Mouse (Mus musculus): Measurements from ENCODE around the gene Fam174b.

The Fam174b gene

DNA sequence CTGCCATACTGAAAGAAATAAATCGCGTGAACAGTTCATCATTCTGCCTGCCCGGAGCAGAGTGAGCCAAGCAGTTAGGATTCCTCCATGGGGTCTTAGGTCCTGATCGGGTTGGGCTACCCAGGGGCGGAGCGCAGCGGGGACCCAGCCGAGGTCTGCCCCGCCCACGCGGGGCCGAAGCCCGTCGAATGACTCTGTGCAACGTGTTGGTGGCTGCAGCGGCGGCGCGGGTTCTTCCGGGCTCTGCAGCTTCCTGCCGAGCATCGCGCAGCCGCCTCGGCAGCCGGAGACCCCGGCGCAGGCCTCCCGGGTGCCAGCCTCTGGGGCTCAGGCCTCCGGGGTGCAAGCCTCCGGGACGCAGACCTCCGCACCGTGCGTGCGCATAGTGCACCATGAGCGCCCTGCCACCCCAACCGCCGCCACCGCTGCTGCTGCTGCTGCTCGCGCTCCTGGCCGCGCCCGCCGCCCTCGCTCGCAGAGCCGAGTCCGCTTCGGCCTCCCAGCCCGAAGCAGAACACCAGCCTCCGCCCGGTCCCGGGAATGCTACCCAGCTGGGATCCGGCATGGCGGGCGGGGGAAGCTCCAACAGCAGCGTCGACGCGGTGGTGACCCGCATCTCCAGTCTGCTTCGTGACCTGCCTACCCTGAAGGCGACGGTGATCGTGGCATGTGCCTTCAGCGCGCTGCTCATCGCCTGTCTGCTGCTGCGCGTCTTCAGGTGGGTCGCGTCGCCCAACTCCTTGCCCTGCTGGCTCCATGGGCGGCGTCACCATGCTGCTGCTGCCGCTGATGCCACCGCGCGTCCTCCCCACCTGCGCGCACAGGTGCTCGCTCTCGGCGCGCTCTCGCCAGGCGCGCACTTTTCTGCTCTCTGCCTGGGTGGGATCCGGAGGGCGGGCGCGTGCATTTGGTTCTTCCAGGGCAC is at the start of gene Fam174b:
Gene Fam174b, plus strand, starts transcription at position 192 of the 925 bp plus-strand sequence.
- no peak for DNase-seq (ENCODE audit: low read depth)

DNA sequence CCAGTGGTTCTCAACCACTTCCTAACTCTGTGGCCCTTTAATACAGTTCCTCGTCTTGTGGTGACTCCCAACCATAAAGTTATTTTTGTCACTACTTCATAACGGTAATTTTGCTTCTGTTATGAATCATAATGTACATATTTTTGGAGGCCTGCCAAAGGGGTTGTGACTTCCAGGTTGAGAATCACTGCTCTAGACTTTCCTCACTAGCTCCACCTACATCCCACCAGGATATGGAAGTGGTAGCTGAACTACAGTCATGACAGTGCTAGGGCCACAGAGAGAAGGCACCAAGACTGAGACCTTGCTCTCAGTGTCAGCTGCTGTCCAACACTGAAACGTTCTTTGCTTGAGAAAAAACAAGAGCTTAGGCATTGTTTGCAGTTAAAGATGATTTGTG is 43.0 kb upstream of the Fam174b start:
- no peak for DNase-seq (ENCODE audit: low read depth)

DNA sequence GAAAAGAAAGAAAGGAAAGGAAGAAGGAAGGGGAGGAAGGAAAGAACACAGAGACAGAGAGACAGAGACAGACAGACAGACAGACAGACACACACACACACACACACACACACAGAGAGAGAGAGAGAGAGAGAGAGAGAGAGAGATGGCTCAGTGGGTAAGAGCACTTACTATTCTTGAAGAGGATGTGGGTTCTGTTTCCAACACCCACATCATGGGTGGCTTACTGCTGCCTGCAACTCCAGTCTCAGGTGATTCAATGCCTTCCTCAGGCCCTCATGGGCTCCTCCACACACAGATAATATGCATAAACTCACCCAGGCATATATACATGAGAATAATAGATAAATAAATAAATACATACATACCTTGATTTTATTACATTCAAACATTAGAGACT is 35.8 kb upstream of the Fam174b start:
- no peak for DNase-seq (ENCODE audit: low read depth)

DNA sequence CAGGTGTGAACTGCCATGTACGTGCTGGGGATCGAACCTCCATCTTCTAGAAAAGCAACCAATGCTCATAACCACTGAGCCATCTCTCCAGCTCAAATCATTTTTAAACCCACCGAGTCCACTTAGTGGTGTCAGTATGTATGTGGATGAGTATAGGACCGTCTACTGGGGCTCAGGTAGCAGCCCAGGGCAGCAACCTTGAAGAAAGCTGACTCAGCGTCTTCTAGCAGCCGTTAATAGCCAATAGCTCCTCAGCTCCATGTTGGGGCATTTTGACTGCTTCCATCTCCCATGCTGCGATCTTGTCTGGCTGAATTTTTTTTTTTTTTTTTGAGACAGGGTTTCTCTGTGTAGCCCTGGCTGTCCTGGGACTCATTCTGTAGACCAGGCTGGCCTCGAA is 26.6 kb upstream of the Fam174b start:
- no peak for DNase-seq (ENCODE audit: low read depth)

DNA sequence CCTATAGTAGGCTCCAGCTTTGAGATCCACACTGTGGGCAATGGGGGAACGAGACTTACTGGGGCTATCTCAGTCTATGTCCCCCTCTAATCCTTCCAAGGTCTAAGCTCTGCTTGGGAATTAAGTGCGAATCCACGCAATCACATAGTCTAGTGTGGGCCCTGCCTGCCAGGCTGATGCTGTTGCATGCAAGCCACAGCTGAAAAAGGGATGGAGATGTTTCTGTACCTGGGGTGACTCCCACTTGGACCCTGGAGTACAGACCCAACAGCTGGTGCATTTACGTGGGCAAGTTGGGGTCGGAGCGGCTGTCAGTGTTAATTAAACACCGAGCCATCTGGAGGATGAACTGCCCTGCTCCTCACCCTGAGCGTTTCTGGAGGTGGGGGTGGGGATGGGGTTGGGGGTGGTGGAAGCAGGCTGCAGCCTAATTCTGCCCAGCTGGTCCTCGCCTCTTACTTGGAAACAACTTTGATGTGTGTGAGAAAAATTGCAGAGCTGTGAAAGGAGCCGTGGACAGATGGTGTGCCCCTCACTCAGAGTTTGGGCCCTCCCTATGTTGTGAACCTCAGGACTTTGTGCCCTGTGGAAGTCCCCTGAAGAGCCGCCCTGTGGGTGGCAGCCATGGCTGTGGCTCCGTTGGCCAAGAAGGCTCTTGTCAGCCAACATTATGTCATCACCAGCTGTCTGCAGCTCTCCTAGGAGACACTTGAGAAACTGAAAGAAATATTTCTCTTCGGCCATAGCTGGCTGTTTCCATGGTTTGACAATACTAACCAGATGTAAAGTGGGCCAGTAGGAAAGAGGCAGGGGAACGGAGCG is 24.0 kb upstream of the Fam174b start:
- peak; percentile 39 for DNase-seq (ENCODE audit: low read depth)

DNA sequence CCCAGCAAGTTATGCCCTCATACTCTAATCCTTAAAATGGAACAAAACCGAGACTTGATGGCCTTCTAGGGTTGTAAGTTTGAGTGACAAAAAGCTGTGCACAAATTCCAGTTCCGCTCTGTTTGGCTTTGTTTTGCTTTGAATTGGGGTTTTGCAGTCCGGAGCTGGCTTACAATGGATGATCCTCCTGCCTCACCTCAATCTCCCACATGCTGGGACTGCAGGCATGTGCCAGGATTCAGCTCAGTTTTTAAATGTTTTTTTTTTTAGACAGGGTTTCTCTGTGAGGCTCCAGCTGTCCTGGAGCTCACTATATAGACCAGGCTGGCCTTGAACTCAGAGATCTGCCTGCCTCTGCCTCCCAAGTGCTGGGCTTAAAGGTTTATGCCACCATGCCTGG is 23.3 kb upstream of the Fam174b start:
- DNase-seq (ENCODE audit: low read depth), result no peak

DNA sequence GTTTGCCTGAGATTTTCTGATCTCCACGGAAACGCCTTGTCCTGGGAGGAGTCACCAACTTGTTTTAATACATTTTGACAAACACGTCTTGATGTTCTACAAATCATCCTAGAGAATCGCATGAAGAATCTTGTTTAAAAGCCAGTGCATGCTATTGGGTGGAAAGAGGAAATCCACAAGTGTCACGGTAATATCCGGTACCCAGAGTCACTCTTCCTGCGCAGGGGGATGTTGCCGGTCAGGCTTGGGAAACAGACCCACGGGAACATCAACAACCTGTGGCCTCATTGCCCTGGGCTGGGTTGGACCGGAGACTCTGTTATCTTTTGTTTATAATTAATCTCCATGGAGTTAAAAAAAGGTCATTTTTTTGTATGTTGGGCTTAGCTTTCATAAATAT is 22.1 kb upstream of the Fam174b start:
- no peak for DNase-seq (ENCODE audit: low read depth)

DNA sequence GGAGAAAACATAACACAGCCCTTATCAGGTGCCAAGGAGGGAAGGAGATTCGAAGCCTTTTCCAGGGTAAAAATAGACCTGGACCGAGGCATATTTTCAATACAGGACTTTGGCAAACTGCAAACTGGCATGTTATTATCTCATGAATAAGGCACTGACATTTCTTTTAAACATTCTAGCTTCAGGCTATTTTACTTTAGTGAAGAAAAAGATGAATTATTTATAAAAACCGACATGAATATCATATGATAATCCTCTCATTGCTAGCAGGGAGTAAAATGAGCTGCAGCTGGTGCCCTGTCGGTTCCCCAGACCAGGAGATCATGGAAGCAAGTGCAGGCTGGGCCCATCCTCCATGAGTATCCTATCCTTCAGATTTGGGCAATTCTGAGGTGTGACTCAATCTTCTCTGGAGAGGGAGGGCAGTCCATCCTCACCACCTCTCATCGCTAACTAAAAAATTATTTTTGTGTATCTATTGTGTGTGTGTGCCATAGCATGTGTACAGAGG is 21.6 kb upstream of the Fam174b start:
- no peak for DNase-seq (ENCODE audit: low read depth)

DNA sequence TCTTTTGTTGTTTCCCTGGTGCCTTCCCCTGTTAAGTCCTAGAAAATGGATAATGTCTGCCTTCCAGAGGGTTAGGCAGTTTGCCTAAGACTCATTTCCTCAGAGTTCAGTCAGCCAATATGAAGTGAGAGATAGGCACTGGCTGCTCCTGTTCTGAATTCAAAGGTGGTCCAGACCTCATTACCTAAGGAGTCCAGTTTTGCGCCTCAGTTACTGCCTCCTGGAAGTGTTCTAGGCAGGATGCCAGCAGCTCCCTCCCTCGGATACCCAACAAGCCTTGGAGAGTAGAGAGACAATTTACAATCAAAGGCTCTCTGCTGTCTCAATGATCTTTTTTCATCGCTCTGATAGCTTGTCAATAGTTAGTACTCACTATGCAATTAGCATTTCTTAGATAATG is 19.1 kb upstream of the Fam174b start:
- DNase-seq (ENCODE audit: low read depth), result no peak

DNA sequence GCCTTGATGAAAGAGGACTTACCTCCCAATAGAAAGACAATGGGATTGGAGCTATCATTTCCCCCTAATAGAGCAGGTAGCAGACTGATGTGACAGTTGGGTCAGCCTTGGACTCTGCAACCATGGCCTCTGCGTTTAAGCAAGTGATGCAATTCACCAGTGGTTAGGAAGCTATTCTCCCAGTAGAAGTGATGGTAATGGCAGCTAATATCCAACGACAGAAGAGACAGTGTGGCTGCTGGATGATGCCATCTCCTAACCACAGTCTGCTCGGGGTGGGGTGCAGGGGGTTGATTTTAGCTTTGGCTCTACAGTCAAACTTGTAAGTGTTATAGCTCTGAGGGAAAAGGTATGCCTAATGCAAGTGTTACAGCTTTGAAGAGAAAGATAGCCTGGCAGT is 18.3 kb upstream of the Fam174b start:
- DNase-seq (ENCODE audit: low read depth), result no peak

DNA sequence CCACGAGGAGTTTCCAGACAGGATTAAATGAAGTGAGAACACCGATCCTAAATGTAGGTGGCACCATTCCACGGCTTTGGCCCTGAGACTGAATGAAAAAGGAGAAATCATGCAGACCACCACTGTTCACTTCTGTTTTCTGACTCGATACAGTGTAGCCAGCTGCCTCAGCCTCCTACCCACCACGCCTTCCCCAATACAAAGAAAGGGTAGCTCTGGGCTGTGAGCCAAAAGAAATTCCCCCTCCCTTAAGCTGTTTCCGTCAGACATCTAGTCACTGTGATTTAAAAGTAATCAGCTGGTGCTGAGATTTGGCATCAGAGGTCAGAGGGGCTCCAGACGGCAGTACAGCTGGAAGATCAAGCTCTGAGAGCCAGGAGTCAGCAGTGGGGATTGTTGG is 10.2 kb upstream of the Fam174b start:
- DNase-seq (ENCODE audit: low read depth), result no peak

DNA sequence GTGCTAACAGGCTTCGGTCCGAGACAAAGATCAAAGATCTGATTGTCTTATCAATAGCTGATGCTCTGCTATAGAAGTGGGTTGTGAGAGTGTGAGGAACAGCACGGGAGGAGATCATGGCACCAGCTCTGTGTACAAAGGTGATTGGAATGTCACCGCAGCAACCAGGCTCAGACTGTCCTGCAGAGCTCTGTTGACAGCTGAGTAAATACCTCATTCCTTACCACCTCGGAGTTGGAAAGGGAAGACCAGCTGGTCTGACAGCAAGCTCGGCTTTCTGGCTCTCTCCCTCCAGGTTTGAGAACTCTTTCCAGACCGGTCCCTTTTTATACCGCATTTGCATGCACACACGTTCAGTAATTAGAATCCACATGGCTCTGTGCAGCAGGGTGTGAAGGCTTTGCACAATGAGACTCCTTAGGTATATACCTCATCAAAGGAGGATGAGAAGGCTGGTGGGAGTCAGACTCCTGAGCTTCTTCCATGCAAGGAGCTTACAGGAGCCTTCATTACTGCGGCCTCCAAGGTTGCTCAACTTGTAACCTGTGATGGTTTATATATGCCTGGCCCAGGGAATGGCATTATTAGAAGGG is 9.6 kb upstream of the Fam174b start:
- no peak for DNase-seq (ENCODE audit: low read depth)

DNA sequence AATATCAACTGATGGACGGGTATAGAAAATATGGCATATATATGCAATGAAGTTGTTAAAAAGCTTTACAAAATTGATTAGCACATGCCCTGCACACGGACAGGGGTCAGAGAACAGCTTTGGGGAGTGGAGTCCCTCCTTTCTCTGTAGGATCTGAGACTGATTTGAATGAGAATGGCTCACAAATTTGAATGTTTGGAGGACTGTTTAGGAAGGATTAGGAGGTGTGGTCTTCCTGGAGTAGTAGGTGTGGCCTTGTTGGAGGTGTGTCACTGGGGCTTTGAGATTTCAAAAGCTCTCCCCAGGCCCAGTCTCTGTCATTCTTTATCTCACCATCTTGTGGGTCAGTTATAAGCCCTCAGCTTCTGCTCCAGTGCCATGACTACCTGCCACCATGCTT is 4.1 kb upstream of the Fam174b start:
- DNase-seq (ENCODE audit: low read depth), result no peak

DNA sequence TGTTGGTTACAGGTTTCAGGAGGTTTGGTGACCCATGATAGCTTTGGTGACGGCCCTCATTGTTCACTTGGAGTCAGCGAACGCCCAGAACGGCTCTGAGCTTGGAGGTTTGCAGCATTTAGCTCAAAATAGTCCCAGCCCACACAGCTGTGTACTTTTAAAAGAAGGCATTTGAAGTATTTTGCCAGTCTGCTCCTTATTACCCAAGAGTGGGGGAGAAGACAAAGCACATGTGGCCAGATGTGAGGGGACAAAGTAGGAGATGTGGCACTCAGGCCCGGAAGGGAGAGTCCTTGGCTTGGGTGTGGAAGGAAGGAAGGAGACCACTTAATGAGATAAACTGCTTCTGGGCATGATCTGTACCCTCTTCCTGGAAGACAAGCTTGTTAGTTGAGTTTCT is 1.3 kb downstream of the Fam174b start:
- DNase-seq (ENCODE audit: low read depth), result no peak

DNA sequence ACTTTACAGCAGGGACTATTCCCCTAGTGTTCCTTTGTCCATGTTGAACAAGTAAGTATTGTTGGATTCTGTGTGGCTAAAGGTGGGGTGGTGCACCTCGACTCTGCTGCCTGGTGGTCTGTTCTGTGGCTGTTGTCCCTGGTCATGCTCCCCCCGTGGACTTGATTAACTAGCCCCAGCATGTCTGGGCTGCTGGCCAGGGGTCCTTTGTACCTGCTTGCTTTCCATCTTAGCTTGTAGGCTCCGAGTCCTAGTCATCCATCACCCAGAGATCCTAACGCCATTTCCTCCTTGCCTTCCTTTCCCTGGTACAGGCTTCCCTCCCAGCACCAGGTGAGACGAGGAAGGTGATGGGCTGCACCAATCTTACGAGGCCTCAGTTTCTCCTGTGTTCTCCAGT is 1.7 kb downstream of the Fam174b start:
- no peak for DNase-seq (ENCODE audit: low read depth)

DNA sequence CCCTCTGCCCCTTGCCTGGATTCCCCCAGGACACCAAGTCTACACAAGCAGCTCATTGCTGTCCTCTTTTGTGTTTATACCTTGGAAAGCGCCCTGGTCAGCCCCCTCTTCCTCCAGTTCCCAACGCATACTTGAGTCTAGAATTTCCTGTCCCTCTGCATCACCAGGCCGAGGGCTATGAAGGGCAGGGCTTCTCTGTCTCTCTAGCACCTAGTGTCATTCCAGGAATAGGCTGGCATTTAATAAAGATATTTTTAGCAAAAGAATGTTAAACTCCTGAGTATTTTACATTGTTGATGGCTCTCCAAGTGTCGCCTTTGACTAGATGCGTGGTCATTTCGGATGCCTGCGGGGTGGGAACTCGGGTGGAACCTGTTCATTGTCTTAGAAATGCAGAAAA is 3.0 kb downstream of the Fam174b start:
- no peak for DNase-seq (ENCODE audit: low read depth)

DNA sequence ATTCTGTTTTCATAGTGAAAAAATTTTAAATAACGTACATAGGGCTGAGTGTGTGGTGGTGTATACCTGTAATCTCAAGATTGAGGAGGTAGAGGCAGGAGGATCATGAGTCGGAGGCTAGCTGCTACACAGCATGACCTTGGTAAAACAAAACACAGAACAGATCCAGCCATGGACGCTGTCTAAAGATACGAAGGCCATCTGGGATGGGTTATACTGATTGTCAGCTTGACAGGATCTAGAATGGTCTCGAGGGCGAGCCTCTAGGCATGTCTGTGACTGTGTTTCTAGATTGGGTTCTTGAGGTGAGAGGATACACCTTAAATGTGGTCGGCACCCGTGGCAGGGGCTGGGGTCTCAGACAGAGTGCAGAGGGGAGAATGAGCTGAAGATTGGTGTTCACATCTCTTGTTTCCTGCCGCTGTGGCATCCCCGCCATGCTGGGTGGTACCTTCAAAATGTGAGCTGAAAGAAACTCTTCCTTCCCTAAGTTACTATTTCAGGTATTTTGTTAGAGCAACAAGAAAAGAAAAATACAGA is 3.8 kb downstream of the Fam174b start:
- no peak for DNase-seq (ENCODE audit: low read depth)

DNA sequence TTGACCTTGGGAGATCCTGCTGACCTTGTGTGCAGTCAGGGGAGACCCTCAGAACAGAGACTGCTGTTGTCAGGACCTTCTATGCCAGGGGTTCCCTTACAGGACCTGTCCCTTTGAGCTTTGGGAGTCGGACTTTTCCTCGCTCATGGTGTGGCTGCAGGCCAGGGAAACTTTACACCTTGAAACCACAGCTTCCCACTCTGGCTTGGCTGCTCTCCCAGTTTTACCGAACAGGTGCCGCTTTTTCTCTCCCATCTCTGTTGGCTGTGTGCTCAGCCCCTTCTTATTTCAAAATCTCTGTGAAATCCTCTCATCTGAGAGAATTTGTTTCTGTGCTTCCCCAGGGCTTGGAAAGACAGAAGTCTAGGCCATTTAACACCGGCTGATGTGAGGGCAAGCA is 5.8 kb downstream of the Fam174b start:
- no peak for DNase-seq (ENCODE audit: low read depth)

DNA sequence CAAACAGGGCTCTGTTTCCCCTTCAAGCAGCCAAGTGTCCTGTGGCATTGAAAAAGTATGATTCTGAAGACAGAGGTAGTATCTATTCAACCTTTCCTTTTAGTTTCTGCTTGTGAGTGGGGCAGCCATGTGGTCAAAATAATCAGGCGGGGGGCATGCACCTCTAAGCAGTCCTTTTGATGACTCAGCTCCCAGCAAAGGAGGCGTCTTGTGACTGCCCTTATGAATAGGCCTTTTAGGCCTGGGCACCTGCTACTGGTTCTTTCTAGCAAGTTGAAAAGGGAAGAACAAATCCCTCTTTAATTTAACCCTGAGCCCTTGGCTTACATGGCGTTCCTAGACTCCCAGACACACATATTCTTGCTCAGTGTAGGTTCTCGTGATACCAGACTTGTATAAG is 6.7 kb downstream of the Fam174b start:
- no peak for DNase-seq (ENCODE audit: low read depth)

DNA sequence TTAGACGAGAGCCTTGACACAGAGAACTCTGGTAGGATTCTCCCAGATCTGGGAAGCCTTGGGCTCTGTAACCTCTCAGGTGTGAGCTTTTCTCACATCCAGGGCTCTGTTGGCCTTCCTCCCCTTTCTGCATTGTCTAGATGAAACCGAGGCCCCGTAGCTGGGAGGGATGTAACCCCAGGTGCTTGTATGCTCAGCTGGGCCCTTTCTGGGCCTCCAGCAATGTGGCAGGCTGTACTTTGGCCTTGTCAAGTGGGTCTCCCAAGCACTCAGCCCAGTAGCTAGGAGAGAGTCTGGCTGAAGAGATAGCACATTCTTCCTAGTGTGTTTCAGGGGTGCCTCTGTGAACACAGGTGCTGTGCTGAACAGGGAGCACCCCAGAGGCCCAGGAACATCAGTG is 7.4 kb downstream of the Fam174b start:
- no peak for DNase-seq (ENCODE audit: low read depth)

DNA sequence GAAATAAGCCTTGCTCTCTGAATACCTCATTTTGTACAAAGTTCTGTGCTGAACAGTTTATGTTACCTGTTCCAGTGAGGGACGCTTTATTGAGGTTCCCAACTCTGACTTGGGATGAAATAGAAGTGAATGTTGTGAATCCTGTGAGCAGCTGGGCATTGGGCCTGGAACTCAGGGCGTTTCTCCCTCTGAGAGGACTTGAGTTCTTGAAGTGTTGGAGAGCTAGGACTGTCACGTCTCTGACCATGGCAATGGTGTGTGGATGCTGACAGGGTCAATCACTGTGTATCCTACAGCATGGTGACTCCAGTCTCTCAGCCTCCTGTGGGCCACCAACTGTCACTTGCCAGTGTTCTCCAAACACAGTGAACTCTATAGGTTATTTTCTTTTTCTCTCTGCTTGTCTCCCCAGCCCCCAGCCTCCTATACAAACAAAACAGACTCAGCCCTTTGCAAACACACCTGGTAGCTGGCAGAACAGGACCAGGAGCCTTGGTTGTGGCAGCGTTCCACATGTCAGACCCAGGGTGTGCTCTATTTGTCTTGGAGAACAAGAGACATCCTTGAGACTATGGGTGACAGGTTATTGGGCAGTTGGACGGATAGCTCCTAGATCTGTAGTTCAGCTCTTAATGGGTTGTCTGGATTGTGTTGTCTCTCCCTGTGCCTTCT is 8.5 kb downstream of the Fam174b start:
- no peak for DNase-seq (ENCODE audit: low read depth)

DNA sequence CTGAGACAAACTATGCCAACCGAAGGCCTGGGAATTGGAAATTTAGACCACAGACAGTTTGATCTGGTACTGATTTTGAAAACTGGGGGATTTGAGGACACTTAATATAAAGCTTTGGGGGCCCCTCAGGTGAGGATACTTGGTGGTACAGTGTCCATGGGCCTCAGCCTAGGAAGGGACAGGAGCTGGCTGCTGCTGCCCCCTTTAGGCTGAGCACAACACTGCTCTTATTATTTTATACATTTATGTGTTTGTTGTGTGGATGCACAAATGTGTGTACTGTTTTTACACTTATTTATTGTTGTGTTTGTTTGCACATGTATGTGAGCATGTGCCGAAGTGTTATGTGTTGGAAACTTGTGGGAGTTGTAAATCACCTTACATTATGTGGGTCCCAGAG is 9.2 kb downstream of the Fam174b start:
- DNase-seq (ENCODE audit: low read depth), result no peak
